Mouse (Mus musculus): ENCODE measurements around the gene Lxn.

Gene Lxn

DNA sequence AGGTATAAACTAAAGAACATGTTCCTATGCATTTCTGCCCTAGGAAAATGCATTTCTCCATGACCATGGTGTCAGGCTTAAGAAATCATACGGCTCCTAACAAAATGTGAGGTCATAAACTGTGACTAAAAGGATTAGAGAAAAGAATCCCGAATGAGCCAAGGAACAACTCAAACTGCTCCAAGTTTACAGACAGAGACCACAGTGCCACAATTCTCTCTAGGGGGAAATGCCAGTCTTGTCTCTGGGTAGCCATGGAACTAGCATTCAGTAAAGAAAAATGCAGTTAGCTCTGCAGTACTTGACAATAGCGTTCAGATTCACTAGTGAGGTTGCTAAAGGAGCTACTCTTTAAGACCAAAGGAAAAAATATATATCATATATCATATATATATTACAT lies 3.8 kb downstream of the Lxn start:
- DNase-seq, result no peak

DNA sequence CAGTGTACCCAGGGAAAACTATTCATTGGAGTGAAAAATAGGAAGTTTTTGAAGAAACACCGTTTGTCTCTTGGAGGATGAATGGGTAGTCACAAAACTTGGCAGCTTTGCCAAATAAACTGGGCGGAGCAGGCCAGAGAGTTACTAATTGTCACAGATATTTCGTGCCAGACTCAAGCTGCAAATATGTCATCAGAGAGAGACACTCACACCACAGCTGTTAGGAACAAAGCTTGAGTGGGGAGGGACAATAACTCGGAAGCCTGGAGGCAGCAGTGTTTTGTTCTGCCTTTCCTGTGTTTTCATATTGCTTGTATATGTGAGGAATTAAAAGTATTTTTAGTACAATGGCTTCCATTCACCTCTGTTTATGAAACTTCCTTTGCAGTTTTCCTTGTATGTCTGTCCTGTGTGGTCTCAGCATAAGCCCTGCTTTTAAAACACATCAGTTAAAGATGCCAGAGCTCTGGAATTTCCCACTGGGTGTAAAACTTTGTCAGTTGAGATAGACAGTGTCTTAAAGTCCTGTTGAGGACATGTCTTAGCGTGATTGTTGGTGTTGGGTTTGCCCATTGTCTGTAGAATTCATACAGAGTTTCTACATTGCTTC lies 13.0 kb downstream of the Lxn start:
- DNase-seq, result no peak

DNA sequence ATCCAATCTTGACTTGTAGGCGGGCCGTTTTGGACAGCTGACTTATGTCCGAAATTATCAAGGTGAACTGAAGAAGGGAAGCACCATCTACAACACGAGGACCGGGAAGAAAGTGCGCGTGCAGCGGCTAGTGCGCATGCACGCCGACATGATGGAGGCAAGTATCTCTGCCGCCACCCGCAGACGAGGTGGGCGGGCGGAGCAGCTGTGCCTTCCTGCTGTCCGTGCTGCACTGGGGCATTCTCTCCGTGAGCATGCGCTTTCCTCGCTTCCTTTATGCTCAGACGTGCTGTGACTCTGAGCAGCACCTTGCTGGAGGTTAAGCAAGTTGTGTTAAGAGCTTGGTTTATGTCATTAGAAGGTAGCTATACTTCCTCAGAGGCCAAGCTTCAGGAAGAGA lies 14.1 kb downstream of the Lxn start:
- DNase-seq, result no peak

DNA sequence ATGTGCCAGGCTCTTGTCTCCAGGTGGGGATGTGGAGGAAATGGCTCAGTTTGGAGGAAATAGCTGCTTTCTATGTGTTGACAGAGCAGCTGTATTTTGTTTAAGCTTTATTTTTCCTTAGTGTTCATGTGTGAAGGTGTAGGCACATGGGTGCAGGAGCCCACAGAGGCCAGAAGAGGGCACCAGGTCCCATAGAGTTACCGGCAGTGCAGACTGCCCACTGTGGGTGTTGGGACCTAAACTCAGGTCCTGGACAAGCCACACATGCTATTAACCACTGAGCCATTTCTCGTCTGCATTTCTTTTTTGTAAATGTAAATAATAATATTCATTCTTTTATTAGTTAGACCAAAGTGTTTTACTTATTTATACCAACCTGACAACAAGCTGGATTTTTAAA lies 16.6 kb downstream of the Lxn start:
- DNase-seq, result no peak

DNA sequence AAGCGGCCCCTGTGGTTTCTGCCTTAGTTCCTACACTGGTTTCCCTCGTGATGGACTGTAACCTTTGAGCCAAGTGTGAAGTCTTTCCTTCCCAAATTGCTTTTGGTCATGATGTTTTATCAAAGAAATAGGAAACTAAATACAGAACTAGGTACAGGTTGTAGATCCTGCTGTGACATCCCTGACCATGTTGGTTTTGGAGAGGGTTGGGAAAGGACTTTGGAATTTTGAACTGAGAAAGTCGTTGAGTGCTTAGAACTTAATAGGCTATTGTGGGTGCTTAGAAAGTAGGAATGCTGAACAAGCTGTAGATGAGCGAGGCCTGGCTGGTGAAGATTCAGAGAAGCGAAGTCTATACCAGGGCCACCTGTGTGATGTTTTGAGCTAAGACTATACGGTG lies 29.7 kb downstream of the Lxn start:
- DNase-seq, result no peak

DNA sequence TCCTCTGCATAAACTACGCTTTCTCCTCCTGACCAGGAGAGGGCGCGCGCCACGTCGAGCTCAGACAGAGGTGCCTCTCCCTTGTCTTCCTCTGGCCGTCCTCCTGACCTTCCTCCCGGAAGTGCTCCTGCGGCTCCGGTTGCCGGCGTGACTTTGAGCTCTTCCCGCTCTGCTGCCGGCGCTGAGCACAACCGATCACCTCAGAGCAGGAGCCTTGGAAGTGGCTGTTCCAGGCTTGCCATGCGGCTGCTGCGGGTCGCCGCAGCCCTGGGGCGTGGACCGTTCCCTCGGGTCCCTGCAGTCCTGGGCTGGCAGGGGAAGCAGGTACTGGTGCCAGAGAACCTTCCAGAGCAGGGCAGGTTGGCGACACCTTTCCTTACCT lies 33.7 kb downstream of the Lxn start, which contains the start of gene Gfm1:
Gene Gfm1 (plus strand): TSS at position 98 of the 382 bp plus-strand sequence.
- DNase-seq, result peak; percentile 76 to 84

DNA sequence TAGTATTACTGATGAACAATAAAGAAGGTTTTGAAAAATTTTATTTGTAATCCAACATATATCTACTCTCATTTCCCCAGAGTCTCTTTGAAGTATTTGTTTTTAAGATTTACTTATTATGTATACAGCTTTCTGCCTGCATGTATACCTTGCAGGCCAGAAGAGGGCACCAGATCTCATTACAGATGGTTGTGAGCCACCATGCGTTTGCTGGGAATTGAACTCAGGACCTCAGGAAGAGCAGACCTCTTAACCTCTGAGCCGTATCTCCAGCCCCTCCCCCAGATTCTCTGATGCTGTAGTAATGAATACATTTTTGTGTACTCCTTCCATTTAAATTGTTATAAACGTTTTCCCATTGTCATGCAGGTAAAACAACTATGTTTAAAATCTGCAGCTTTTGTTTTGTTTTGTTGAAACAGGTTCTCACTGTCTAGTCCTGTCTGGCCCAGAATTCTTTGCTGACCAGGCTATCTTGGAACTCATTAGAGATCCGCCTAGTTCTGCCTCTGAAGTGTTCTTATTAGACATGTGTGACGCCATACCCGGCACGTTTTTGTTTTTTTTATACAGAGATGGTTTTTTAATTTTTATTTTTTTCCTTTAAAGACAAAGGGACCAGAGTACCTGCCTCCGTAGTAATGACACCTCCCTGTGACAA lies 34.3 kb downstream of the Lxn start:
- no peak for DNase-seq
